ENCODE assay signal across 12 mouse cellular contexts in the genomic region with DNA sequence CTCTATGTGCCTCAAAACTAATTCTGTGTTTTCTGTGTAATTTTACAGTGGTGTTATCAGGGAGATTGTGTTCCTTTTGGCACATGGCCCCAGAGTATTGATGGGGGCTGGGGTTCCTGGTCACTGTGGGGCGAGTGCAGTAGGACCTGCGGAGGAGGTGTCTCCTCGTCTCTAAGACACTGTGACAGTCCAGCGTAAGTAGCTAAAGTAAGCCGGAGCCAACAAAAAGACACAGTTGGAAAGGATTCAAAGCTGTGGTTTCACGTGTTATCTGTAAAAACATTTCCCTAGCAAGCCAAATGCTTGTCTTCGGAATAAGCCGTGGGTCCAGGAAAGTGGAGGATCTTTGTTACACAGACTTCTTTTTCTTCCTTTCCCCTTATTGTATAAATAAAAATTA.
DNase-seq lines count a peak whose midpoint lies in the region; ATAC-seq and TF ChIP-seq lines count a peak whose summit lies in the region.
"Had no signal": no experiment of that assay in that cellular context is flagged by ENCODE, and none has a peak within 500 bp of the region (broad histone marks: within the 10 kb centered on the region; RNA-seq: fewer than 3 reads in every experiment).

No protein-coding gene starts in this region.

- no peak overlapping the region for H3K4me2 ChIP-seq in forebrain, embryonic 14.5 days (ENCODE audit: low read length)
- no peak overlapping the region for H3K4me2 ChIP-seq in forebrain, embryonic 15.5 days (replicated peaks)
- H3K4me2 ChIP-seq in liver, embryonic 12.5 days, result no peak overlapping the region
- H3K4me2 ChIP-seq: heart, embryonic 13.5 days had no signal

- no peaks in the 10 kb centered on the region for H3K36me3 ChIP-seq in forebrain, embryonic 14.5 days (ENCODE audit: control insufficient read depth, insufficient read depth, low read length)
- H3K36me3 ChIP-seq in forebrain, embryonic 15.5 days, result 0 out of 2 replicates have a peak, but pooled peaks cover 2% of the 10 kb centered on the region
- no peaks in the 10 kb centered on the region for H3K36me3 ChIP-seq in liver, adult 2 months (ENCODE audit: control insufficient read depth, insufficient read depth, low read length)
- no peaks in the 10 kb centered on the region for H3K36me3 ChIP-seq in liver, embryonic 12.5 days

- no peak for TF ChIP-seq CTCF in liver, adult 2 months (IDR thresholded peaks at IDR 0.05; ENCODE audit: low read depth, low read length)
- TF ChIP-seq CTCF in layer of hippocampus, adult 2 months (conservative IDR thresholded peaks at IDR 0.05), result no peak

- H3K79me2 ChIP-seq in liver, adult 2 months (ENCODE audit: control insufficient read depth, insufficient read depth, low read length), result no peaks in the 10 kb centered on the region

- ATAC-seq in forebrain, embryonic 14.5 days, result no peak
- no peak for ATAC-seq in forebrain, embryonic 15.5 days (replicated peaks)
- ATAC-seq in liver, embryonic 12.5 days, result no peak
- ATAC-seq in monocyte, adult 5-6 weeks (replicated peaks; ENCODE audit: insufficient number of reproducible peaks, low FRiP score, low TSS enrichment, poor library complexity, severe bottlenecking), result no peak

- TF ChIP-seq POLR2A in liver, adult 2 months (IDR thresholded peaks at IDR 0.05; ENCODE audit: extremely low read depth, insufficient read depth, low read length), result no peak

- H3K27ac ChIP-seq in forebrain, embryonic 14.5 days (ENCODE audit: low read depth, low read length), result no peak overlapping the region
- no peak overlapping the region for H3K27ac ChIP-seq in forebrain, embryonic 15.5 days (replicated peaks)
- H3K27ac ChIP-seq in liver, adult 2 months (replicated peaks; ENCODE audit: insufficient read depth, low read depth, low read length), result no peak overlapping the region
- H3K27ac ChIP-seq in liver, embryonic 12.5 days, result no peak overlapping the region
- H3K27ac ChIP-seq in layer of hippocampus, adult 2 months, result no peak overlapping the region
- H3K27ac ChIP-seq: forebrain, embryonic 10.5 days; heart, embryonic 13.5 days had no signal

- no peaks in the 10 kb centered on the region for H3K27me3 ChIP-seq in forebrain, embryonic 14.5 days (replicated peaks; ENCODE audit: control insufficient read depth, insufficient read depth, low read length)
- H3K27me3 ChIP-seq in forebrain, embryonic 15.5 days, result no peaks in the 10 kb centered on the region
- no peaks in the 10 kb centered on the region for H3K27me3 ChIP-seq in liver, adult 2 months (ENCODE audit: control insufficient read depth, insufficient read depth, low read length)
- H3K27me3 ChIP-seq in liver, embryonic 12.5 days (replicated peaks), result no peaks in the 10 kb centered on the region
- H3K27me3 ChIP-seq: CH12.LX; heart, embryonic 13.5 days had no signal

- peak; percentile 31 for DNase-seq in forebrain, embryonic 14.5 days (ENCODE audit: low spot score)
- DNase-seq in liver, adult 2 months (ENCODE audit: extremely low read depth, low read depth, low spot score), result peak; percentile 53
- DNase-seq in NIH3T3 (ENCODE audit: low read depth), result peak; percentile 20
- peak; percentile 3 to 33 for DNase-seq in heart, postnatal 14 days
- DNase-seq in layer of hippocampus, adult 2 months (ENCODE audit: low spot score in 2 of 2), result no peak
- DNase-seq: cerebellum, postnatal 36 days had no signal

- no peak overlapping the region for H3K9ac ChIP-seq in forebrain, embryonic 14.5 days (ENCODE audit: low read length)
- H3K9ac ChIP-seq in forebrain, embryonic 15.5 days (replicated peaks), result no peak overlapping the region
- H3K9ac ChIP-seq in liver, adult 2 months (ENCODE audit: low read depth, low read length), result no peak overlapping the region
- H3K9ac ChIP-seq in liver, embryonic 12.5 days, result no peak overlapping the region
- H3K9ac ChIP-seq: heart, embryonic 13.5 days had no signal

- H3K4me3 ChIP-seq in forebrain, embryonic 14.5 days (ENCODE audit: low read depth, low read length), result no peak overlapping the region
- H3K4me3 ChIP-seq in forebrain, embryonic 15.5 days, result no peak overlapping the region
- no peak overlapping the region for H3K4me3 ChIP-seq in liver, adult 2 months (ENCODE audit: insufficient read depth, low read depth, low read length)
- H3K4me3 ChIP-seq in liver, embryonic 12.5 days, result no peak overlapping the region
- no peak overlapping the region for H3K4me3 ChIP-seq in layer of hippocampus, adult 2 months
- H3K4me3 ChIP-seq: forebrain, embryonic 10.5 days; heart, embryonic 13.5 days had no signal

- intact Hi-C loops in heart, postnatal 14 days (cut with DNase I), result no loop called here

- no peaks in the 10 kb centered on the region for H3K9me3 ChIP-seq in forebrain, embryonic 14.5 days (replicated peaks; ENCODE audit: control insufficient read depth, low read length)
- H3K9me3 ChIP-seq in forebrain, embryonic 15.5 days, result no peaks in the 10 kb centered on the region
- no peaks in the 10 kb centered on the region for H3K9me3 ChIP-seq in liver, embryonic 12.5 days (replicated peaks)
- H3K9me3 ChIP-seq: forebrain, embryonic 10.5 days; heart, embryonic 13.5 days had no signal

- no peaks in the 10 kb centered on the region for H3K4me1 ChIP-seq in forebrain, embryonic 14.5 days (ENCODE audit: control insufficient read depth, insufficient read depth, low read length)
- 0 out of 2 replicates have a peak, but pooled peaks cover 4% of the 10 kb centered on the region for H3K4me1 ChIP-seq in forebrain, embryonic 15.5 days
- H3K4me1 ChIP-seq in liver, adult 2 months (ENCODE audit: control insufficient read depth, insufficient read depth, low read length), result no peaks in the 10 kb centered on the region
- no peaks in the 10 kb centered on the region for H3K4me1 ChIP-seq in liver, embryonic 12.5 days
- H3K4me1 ChIP-seq: forebrain, embryonic 10.5 days; heart, embryonic 13.5 days had no signal

- 52% methylated on average over 8 of the region's 8 CpGs for WGBS in forebrain, embryonic 14.5 days
- WGBS in forebrain, embryonic 15.5 days, result 40% methylated on average over 8 of the region's 8 CpGs
- 64% methylated on average over 8 of the region's 8 CpGs for WGBS in liver, adult 2 months
- 70% methylated on average over 8 of the region's 8 CpGs for WGBS in liver, embryonic 12.5 days (ENCODE audit: insufficient replicate concordance)

Comparison
In these comparisons a context has a peak if more than half of its experiments do, and no peak if none do; other contexts are left out.
1. DNase-seq: peak in forebrain, embryonic 14.5 days (single experiment), liver, adult 2 months (single experiment), NIH3T3 (single experiment) and heart, postnatal 14 days (2 of 2); none in layer of hippocampus, adult 2 months (0 of 2).